Mouse (Mus musculus) neural tube, embryonic 11.5 days (tissue): ENCODE data around the gene Gm10964. TPM values are rescaled to one million over a fixed set of nuclear protein-coding genes. Genes with fewer than 3 reads are reported as not detected.

ENCODE experiments used
- ATAC-seq: fragments of 200-750 bp; cut with Nextera tagmentation; 2 replicates; pipeline ENCODE4 v1.8.0; 2017; ENCODE audit warnings: moderate number of reproducible peaks, mild to moderate bottlenecking, moderate TSS enrichment, moderate library complexity; ENCODE audit not compliant: insufficient read depth, low FRiP score, low TSS enrichment
- DNase-seq: peaks from one replicate; pipeline ENCODE4 v3.0.0-alpha.2; 2015; ENCODE audit warnings: low spot score
- H3K27ac ChIP-seq: fragments of 300-500 bp; sonication (generic); 2 replicates; pipeline ENCODE4 v1.5.1; 2014; ENCODE audit warnings: low read depth, mild to moderate bottlenecking, low read length
- H3K27me3 ChIP-seq: fragments of 300-500 bp; sonication (generic); 2 replicates; pipeline ENCODE4 v1.6.1; 2014; ENCODE audit warnings: mild to moderate bottlenecking, low read length, mixed read lengths; ENCODE audit not compliant: control insufficient read depth, insufficient read depth
- H3K36me3 ChIP-seq: fragments of 300-500 bp; sonication (generic); 2 replicates; pipeline ENCODE4 v1.6.1; 2014; ENCODE audit warnings: mild to moderate bottlenecking, low read length, moderate library complexity, mixed read lengths; ENCODE audit not compliant: control insufficient read depth, insufficient read depth
- H3K4me1 ChIP-seq: fragments of 300-500 bp; sonication (generic); 2 replicates; pipeline ENCODE4 v1.6.1; 2014; ENCODE audit warnings: low read length, mixed read lengths; ENCODE audit not compliant: control insufficient read depth, insufficient read depth
- H3K4me2 ChIP-seq: fragments of 300-500 bp; sonication (generic); 2 replicates; pipeline ENCODE4 v1.6.1; 2014; ENCODE audit warnings: low read depth, mild to moderate bottlenecking, moderate library complexity
- H3K4me3 ChIP-seq: fragments of 300-500 bp; sonication (generic); 2 replicates; pipeline ENCODE4 v1.5.1; 2014; ENCODE audit warnings: low read depth, low read length
- H3K9ac ChIP-seq: fragments of 300-500 bp; sonication (generic); 2 replicates; pipeline ENCODE4 v1.6.1; 2014; ENCODE audit warnings: mild to moderate bottlenecking, low read length
- H3K9me3 ChIP-seq: fragments of 300-500 bp; sonication (generic); 2 replicates; pipeline ENCODE4 v1.6.1; 2016; ENCODE audit warnings: low read length; ENCODE audit not compliant: control insufficient read depth
- WGBS: fragments of 180-500 bp; shearing (Covaris S2); extraction: QIAGEN DNeasy Blood & Tissue Kit; methylation state at CpG from one replicate; pipeline ENCODE4 v1.1.7; 2014; 5-methylcytosine and 5-hydroxymethylcytosine counted together
- polyA plus RNA-seq: library from polyadenylated mRNA; unstranded; fragments of >200 nt; fragmentation: Nextera tagmentation; extraction: Ambion mirVana; gene quantifications from 2 replicates; pipeline ENCODE4 v1.2.1, GENCODE M21; 2014

The Gm10964 gene
- polyA plus RNA-seq, 1 experiment from 2014 or later: not detected

- Histone ChIP-seq H3K9me3 (no peaks in the 10 kb centered on the region), H3K27ac (no peak overlapping the region), H3K9ac (no peak overlapping the region), H3K4me1 (peaks cover 33% of the 10 kb centered on the region), H3K4me3 (no peak overlapping the region), H3K27me3 (no peaks in the 10 kb centered on the region), H3K4me2 (no peak overlapping the region), H3K36me3 (no peaks in the 10 kb centered on the region; the same call in 1 of the 2 replicates)
- 86% methylated on average over 3 of the region's 3 CpGs for WGBS
- no peak for ATAC-seq
- DNase-seq: no peak
Measured at GRCm38 (mm10) chr3:103732116-103732515, 7.0 kb upstream of the Gm10964 start.

DNA sequence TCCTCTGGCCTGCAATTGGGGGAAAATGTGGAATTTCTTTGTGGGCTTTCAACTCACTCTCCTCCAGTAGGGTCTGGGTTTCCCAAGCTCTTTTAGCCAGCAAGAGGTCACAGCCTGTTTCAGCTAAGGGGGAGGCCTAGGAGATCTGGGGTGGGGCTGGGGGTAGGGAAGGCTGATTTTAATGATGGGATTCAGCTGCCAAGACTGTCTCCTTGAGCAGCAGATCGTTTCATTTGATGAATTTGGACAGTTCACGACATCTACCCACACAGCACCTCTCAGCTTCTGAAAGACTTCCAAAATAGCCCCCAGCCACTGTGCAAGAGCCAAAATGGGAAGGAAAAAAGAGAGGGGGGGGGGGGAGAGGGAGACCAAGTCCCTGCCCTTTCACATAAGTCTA is 6.0 kb upstream of the Gm10964 start:
- DNase-seq: no peak
- 30% methylated on average over 2 of the region's 2 CpGs for WGBS
- H3K9me3 ChIP-seq: no peaks in the 10 kb centered on the region

GRCm38 (mm10) chr3:103733799-103734695 is 5.1 kb upstream of the Gm10964 start:
- peak overlapping the region; percentile 76 for H3K27ac ChIP-seq

More for the DNA sequence above, 6.0 kb upstream of the Gm10964 start:
- Histone ChIP-seq H3K27ac (no peak overlapping the region), H3K36me3 (no peaks in the 10 kb centered on the region; the same call in 1 of the 2 replicates), H3K4me3 (no peak overlapping the region), H3K4me1 (peaks cover 43% of the 10 kb centered on the region), H3K27me3 (no peaks in the 10 kb centered on the region), H3K9ac (no peak overlapping the region), H3K4me2 (no peak overlapping the region)
- ATAC-seq: no peak

DNA sequence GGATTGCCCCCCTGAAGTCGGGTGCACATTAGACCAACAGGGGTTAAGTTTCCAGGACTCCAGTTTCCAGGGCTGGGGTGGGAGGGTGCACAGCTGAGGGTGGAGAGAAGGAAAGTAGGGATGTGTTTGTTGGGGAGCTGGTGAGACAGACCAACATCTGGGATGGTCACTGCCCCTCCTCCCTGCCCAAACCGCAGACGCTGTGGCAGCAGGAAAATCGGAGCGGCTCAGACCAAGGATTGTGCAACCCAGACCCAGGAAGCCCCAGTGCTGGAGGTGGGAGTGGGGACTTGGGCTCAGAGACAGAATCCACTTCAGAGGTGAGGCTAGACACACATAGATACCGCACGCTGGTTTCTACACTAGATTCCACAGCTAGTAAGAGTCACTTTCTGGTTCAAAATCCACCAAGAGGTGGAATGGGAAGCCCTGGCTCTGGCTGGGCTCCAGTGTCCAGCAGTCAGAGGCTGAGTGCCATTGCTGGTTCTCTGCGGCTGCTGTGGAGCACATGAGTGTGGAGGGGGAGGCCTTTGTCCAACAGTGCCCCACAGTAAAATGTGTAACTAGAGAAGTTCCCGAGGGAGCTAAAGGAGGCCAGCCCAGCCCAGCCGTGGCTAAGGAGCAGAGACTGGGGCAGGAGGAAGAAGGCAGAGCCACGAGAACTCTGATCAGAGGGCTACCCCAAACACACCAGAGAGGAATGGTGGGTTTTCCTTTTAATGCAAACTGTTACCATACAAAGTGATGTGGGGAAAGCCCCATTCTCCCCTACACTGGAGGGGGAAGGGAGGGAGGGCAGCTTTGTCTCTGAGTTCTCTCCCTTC is 4.3 kb upstream of the Gm10964 start:
- Histone ChIP-seq H3K9ac (peak overlapping the region; percentile 45), H3K27ac (peak overlapping the region; percentile 76), H3K4me2 (peak overlapping the region; percentile 22; the same call in 1 of the 2 replicates), H3K4me3 (no peak overlapping the region), H3K4me1 (peaks cover 43% of the 10 kb centered on the region), H3K36me3 (no peaks in the 10 kb centered on the region; the same call in 1 of the 2 replicates), H3K9me3 (no peaks in the 10 kb centered on the region), H3K27me3 (no peaks in the 10 kb centered on the region)
- DNase-seq: peak; percentile 63
- WGBS: 8% methylated on average over 11 of the region's 11 CpGs
- ATAC-seq: no peak

More at GRCm38 (mm10) chr3:103733799-103734695, 5.1 kb upstream of the Gm10964 start:
- WGBS: 25% methylated on average over 19 of the region's 19 CpGs
- H3K36me3 ChIP-seq: no peaks in the 10 kb centered on the region; the same call in 1 of the 2 replicates
- peak overlapping the region; percentile 45 for H3K9ac ChIP-seq
- ATAC-seq (peak; percentile 52), DNase-seq (peak; percentile 67)
- H3K27me3 ChIP-seq: no peaks in the 10 kb centered on the region
- H3K4me2 ChIP-seq: peak overlapping the region; percentile 22
- peaks cover 43% of the 10 kb centered on the region for H3K4me1 ChIP-seq
- no peaks in the 10 kb centered on the region for H3K9me3 ChIP-seq
- no peak overlapping the region for H3K4me3 ChIP-seq

- Histone ChIP-seq H3K27me3 (no peaks in the 10 kb centered on the region), H3K9ac (no peak overlapping the region), H3K4me1 (peaks cover 43% of the 10 kb centered on the region), H3K4me2 (no peak overlapping the region; the same call in none of the 2 replicates), H3K36me3 (no peaks in the 10 kb centered on the region; the same call in 1 of the 2 replicates), H3K27ac (peak overlapping the region; percentile 76), H3K9me3 (no peaks in the 10 kb centered on the region), H3K4me3 (no peak overlapping the region)
- WGBS: 67% methylated on average over 28 of the region's 28 CpGs
- no peak for DNase-seq
- no peak for ATAC-seq
Measured at GRCm38 (mm10) chr3:103735776-103736600, 3.2 kb upstream of the Gm10964 start.

- DNase-seq (no peak), ATAC-seq (no peak)
- H3K27ac ChIP-seq: 0 out of 2 replicates have a peak overlapping the region, but pooled peaks have one; percentile 44
- no peaks in the 10 kb centered on the region; the same call in 1 of the 2 replicates for H3K36me3 ChIP-seq
- peak overlapping the region; percentile 45 for H3K4me2 ChIP-seq
- no peaks in the 10 kb centered on the region for H3K27me3 ChIP-seq
- WGBS: 51% methylated on average over 16 of the region's 16 CpGs
- no peaks in the 10 kb centered on the region for H3K9me3 ChIP-seq
- peak overlapping the region; percentile 4; the same call in 1 of the 2 replicates for H3K4me3 ChIP-seq
- peak overlapping the region; percentile 26; the same call in 1 of the 2 replicates for H3K9ac ChIP-seq
- peaks cover 43% of the 10 kb centered on the region for H3K4me1 ChIP-seq
Measured at GRCm38 (mm10) chr3:103737061-103737754, 2.0 kb upstream of the Gm10964 start.

- Histone ChIP-seq H3K9me3 (no peaks in the 10 kb centered on the region), H3K9ac (peak within 1 kb of the TSS; percentile 48), H3K27me3 (no peaks in the 10 kb centered on the region), H3K4me2 (peak within 1 kb of the TSS; percentile 45), H3K4me3 (peak within 1 kb of the TSS; percentile 22; the same call in 1 of the 2 replicates), H3K27ac (peak within 1 kb of the TSS; percentile 88), H3K4me1 (peaks cover 43% of the 10 kb centered on the region), H3K36me3 (no peaks in the 10 kb centered on the region; the same call in 1 of the 2 replicates)
- peak; percentile 72 for ATAC-seq
- under 1% methylated on average over 18 of the region's 18 CpGs for WGBS
- DNase-seq: peak; percentile 91
Measured at GRCm38 (mm10) chr3:103737778-103738571, 1.2 kb upstream of the Gm10964 start, which contains the start of gene Olfml3. Gene Olfml3, minus strand, starts transcription at chr3:103738001.
